Mouse (Mus musculus) olfactory bulb, adult 2 months (tissue): ENCODE measurements around the gene Kctd8.

Source experiments
- CTCF ChIP-seq: fragments of 200-500 bp; IDR thresholded peaks from 2 replicates; pipeline ENCODE4 v1.5.1; 2012; ENCODE audit warnings: low read depth, mild to moderate bottlenecking, low read length, moderate library complexity; ENCODE audit not compliant: insufficient read depth
- POLR2A ChIP-seq: fragments of 200-500 bp; IDR thresholded peaks from 2 replicates; pipeline ENCODE4 v1.6.1; 2012; ENCODE audit warnings: mild to moderate bottlenecking, low read depth, low read length, moderate library complexity; ENCODE audit not compliant: insufficient read depth

DNA sequence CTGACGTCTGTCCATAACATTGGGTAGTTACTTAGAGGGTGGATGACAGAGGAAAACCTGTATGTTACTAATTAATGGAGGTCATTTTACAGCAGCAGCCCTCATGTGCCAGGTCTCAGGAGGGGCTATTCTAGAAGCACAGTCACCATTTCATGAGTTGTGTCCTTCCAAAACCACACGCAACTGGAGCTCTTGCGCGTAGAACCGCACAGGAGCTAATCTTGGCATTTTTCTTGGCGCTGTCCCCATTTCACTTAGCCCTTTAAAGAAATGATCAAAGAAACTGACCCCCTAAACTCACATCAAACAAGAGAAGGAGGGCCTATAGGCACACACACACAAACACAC lies 1.9 kb downstream of the Kctd8 start:
- no peak for TF ChIP-seq CTCF
- no peak for TF ChIP-seq POLR2A
